Mouse (Mus musculus) kidney, embryonic 14.5 days (tissue): ENCODE results near the gene Tapbp. TPM values are rescaled to one million over a fixed set of nuclear protein-coding genes. Genes with fewer than 3 reads are reported as not detected.
A peak's percentile ranks its signal among the peaks of the same experiment; 100 is the strongest.

ENCODE experiments used
- ATAC-seq: fragments of 200-750 bp; cut with Nextera tagmentation; 2 replicates; pipeline ENCODE4 v1.8.0; 2017; ENCODE audit warnings: moderate number of reproducible peaks, mild to moderate bottlenecking, moderate TSS enrichment, moderate library complexity; ENCODE audit not compliant: low FRiP score, low TSS enrichment
- H3K27ac ChIP-seq: fragments of 300-500 bp; sonication (generic); 2 replicates; pipeline ENCODE4 v1.5.1; 2014; ENCODE audit warnings: low read depth, mild to moderate bottlenecking, low read length, moderate library complexity, mixed read lengths
- H3K27me3 ChIP-seq: fragments of 300-500 bp; sonication (generic); 2 replicates; pipeline ENCODE4 v1.6.1; 2014; ENCODE audit warnings: mild to moderate bottlenecking, low read length; ENCODE audit not compliant: control insufficient read depth, insufficient read depth
- H3K36me3 ChIP-seq: fragments of 300-500 bp; sonication (generic); 2 replicates; pipeline ENCODE4 v1.6.1; 2014; ENCODE audit warnings: low read length, mixed read lengths; ENCODE audit not compliant: control insufficient read depth, insufficient read depth
- H3K4me1 ChIP-seq: fragments of 300-500 bp; sonication (generic); 2 replicates; pipeline ENCODE4 v1.6.1; 2014; ENCODE audit warnings: low read length, mixed read lengths; ENCODE audit not compliant: control insufficient read depth, insufficient read depth
- H3K4me2 ChIP-seq: fragments of 300-500 bp; sonication (generic); replicated peaks from 2 replicates; pipeline ENCODE4 v1.6.1; 2014; ENCODE audit warnings: low read depth, mild to moderate bottlenecking, low read length
- H3K4me3 ChIP-seq: fragments of 300-500 bp; sonication (generic); 2 replicates; pipeline ENCODE4 v1.5.1; 2014; ENCODE audit warnings: mild to moderate bottlenecking, low read length
- H3K9ac ChIP-seq: fragments of 300-500 bp; sonication (generic); 2 replicates; pipeline ENCODE4 v1.6.1; 2014; ENCODE audit warnings: low read depth, mild to moderate bottlenecking, low read length, moderate library complexity
- H3K9me3 ChIP-seq: fragments of 300-500 bp; sonication (generic); 2 replicates; pipeline ENCODE4 v1.6.1; 2016; ENCODE audit warnings: low read length; ENCODE audit not compliant: control insufficient read depth
- WGBS: fragments of 180-500 bp; shearing (Covaris S2); extraction: QIAGEN DNeasy Blood & Tissue Kit; methylation state at CpG from one replicate; pipeline ENCODE4 v1.1.7; 2014; 5-methylcytosine and 5-hydroxymethylcytosine counted together
- polyA plus RNA-seq: library from polyadenylated mRNA; unstranded; fragments of >200 nt; fragmentation: Nextera tagmentation; extraction: Ambion mirVana; gene quantifications from 2 replicates; pipeline ENCODE4 v1.2.1, GENCODE M21; 2014

Gene Tapbp
- polyA plus RNA-seq, 1 experiment from 2014 or later = 24.6 TPM

- no peak for ATAC-seq
- Histone ChIP-seq H3K4me2 (peak overlapping the region; percentile 76), H3K4me1 (peaks cover 20% of the 10 kb centered on the region), H3K9me3 (no peaks in the 10 kb centered on the region), H3K4me3 (peak overlapping the region; percentile 80), H3K27ac (peak overlapping the region; percentile 82; the same call in 1 of the 2 replicates), H3K27me3 (no peaks in the 10 kb centered on the region), H3K36me3 (peaks cover 42% of the 10 kb centered on the region), H3K9ac (peak overlapping the region; percentile 79)
- 48% methylated on average over 11 of the region's 11 CpGs for WGBS
Observed at GRCm38 (mm10) chr17:33910346-33911051, 5.2 kb upstream of the Tapbp start.

- no peak for ATAC-seq
- WGBS = 54% methylated on average over 31 of the region's 31 CpGs
- Histone ChIP-seq H3K9ac (peak overlapping the region; percentile 23), H3K36me3 (peaks cover 42% of the 10 kb centered on the region), H3K4me2 (peak overlapping the region; percentile 24), H3K4me3 (no peak overlapping the region), H3K9me3 (no peaks in the 10 kb centered on the region), H3K27me3 (no peaks in the 10 kb centered on the region), H3K27ac (peak overlapping the region; percentile 30; the same call in 1 of the 2 replicates), H3K4me1 (peaks cover 20% of the 10 kb centered on the region)
Observed at GRCm38 (mm10) chr17:33911052-33911812, 4.5 kb upstream of the Tapbp start.

GRCm38 (mm10) chr17:33911813-33912414 is 3.8 kb upstream of the Tapbp start:
- peak overlapping the region; percentile 13; the same call in 1 of the 2 replicates for H3K4me3 ChIP-seq
- no peak for ATAC-seq
- H3K4me1 ChIP-seq = peaks cover 23% of the 10 kb centered on the region
- H3K27me3 ChIP-seq = no peaks in the 10 kb centered on the region
- peak overlapping the region; percentile 24 for H3K4me2 ChIP-seq
- WGBS = 47% methylated on average over 28 of the region's 28 CpGs
- peaks cover 42% of the 10 kb centered on the region for H3K36me3 ChIP-seq
- no peaks in the 10 kb centered on the region for H3K9me3 ChIP-seq
- H3K9ac ChIP-seq = peak overlapping the region; percentile 23; the same call in 1 of the 2 replicates
- peak overlapping the region; percentile 30; the same call in 1 of the 2 replicates for H3K27ac ChIP-seq

- H3K4me3 ChIP-seq = no peak overlapping the region
- H3K27ac ChIP-seq = no peak overlapping the region
- 91% methylated on average over 10 of the region's 10 CpGs for WGBS
- no peaks in the 10 kb centered on the region for H3K9me3 ChIP-seq
- peaks cover 42% of the 10 kb centered on the region for H3K36me3 ChIP-seq
- H3K9ac ChIP-seq = no peak overlapping the region
- no peak overlapping the region for H3K4me2 ChIP-seq
- no peaks in the 10 kb centered on the region for H3K27me3 ChIP-seq
- no peak for ATAC-seq
- H3K4me1 ChIP-seq = peaks cover 23% of the 10 kb centered on the region
Observed at GRCm38 (mm10) chr17:33913264-33913663, 2.4 kb upstream of the Tapbp start.

- H3K27me3 ChIP-seq = no peaks in the 10 kb centered on the region
- ATAC-seq = no peak
- H3K4me1 ChIP-seq = peaks cover 24% of the 10 kb centered on the region
- no peak overlapping the region for H3K4me2 ChIP-seq
- H3K27ac ChIP-seq = no peak overlapping the region
- 95% methylated on average over 8 of the region's 8 CpGs for WGBS
- H3K9ac ChIP-seq = no peak overlapping the region
- peaks cover 42% of the 10 kb centered on the region for H3K36me3 ChIP-seq
- H3K9me3 ChIP-seq = no peaks in the 10 kb centered on the region
- H3K4me3 ChIP-seq = no peak overlapping the region
Observed at GRCm38 (mm10) chr17:33913905-33914304, 1.8 kb upstream of the Tapbp start.

GRCm38 (mm10) chr17:33914969-33915391 is 719 bp upstream of the Tapbp start:
- Histone ChIP-seq H3K27ac (no peak overlapping the region), H3K4me3 (peak overlapping the region; percentile 61; the same call in 1 of the 2 replicates), H3K36me3 (peaks cover 42% of the 10 kb centered on the region), H3K4me1 (peaks cover 29% of the 10 kb centered on the region), H3K9ac (peak overlapping the region; percentile 65; the same call in 1 of the 2 replicates), H3K9me3 (no peaks in the 10 kb centered on the region), H3K4me2 (peak overlapping the region; percentile 57), H3K27me3 (no peaks in the 10 kb centered on the region)
- 79% methylated on average over 13 of the region's 13 CpGs for whole genome bisulfite sequencing
- no peak for ATAC-seq

GRCm38 (mm10) chr17:33916294-33916693 is 595 bp downstream of the Tapbp start:
- peak; percentile 7 for ATAC-seq
- peaks cover 20% of the 10 kb centered on the region; the same call in 1 of the 2 replicates for H3K4me1 ChIP-seq

GRCm38 (mm10) chr17:33916847-33917655 is 1.4 kb downstream of the Tapbp start:
- Histone ChIP-seq H3K4me1 (peaks cover 14% of the 10 kb centered on the region; the same call in 1 of the 2 replicates), H3K4me3 (peak overlapping the region; percentile 61), H3K4me2 (peak overlapping the region; percentile 57), H3K27me3 (no peaks in the 10 kb centered on the region), H3K36me3 (peaks cover 27% of the 10 kb centered on the region), H3K9ac (peak overlapping the region; percentile 65; the same call in 1 of the 2 replicates), H3K27ac (no peak overlapping the region), H3K9me3 (no peaks in the 10 kb centered on the region)
- WGBS = 79% methylated on average over 31 of the region's 31 CpGs
- ATAC-seq = no peak

More at GRCm38 (mm10) chr17:33916294-33916693, 595 bp downstream of the Tapbp start:
- Histone ChIP-seq H3K27ac (peak overlapping the region; percentile 86), H3K27me3 (no peaks in the 10 kb centered on the region), H3K9ac (peak overlapping the region; percentile 65), H3K4me2 (peak overlapping the region; percentile 57), H3K9me3 (no peaks in the 10 kb centered on the region), H3K4me3 (peak overlapping the region; percentile 61), H3K36me3 (peaks cover 35% of the 10 kb centered on the region)
- WGBS = 1% methylated on average over 13 of the region's 20 CpGs
